Mouse (Mus musculus) neural tube, embryonic 14.5 days (tissue): ENCODE data around the gene Piezo1. TPM values are rescaled to one million over a fixed set of nuclear protein-coding genes. Genes with fewer than 3 reads are reported as not detected.

ENCODE experiments used
- ATAC-seq: fragments of 200-750 bp; cut with Nextera tagmentation; 2 replicates; pipeline ENCODE4 v1.8.0; 2017; ENCODE audit warnings: low read depth, mild to moderate bottlenecking, moderate TSS enrichment, moderate library complexity
- H3K27ac ChIP-seq: fragments of 300-500 bp; sonication (generic); 2 replicates; pipeline ENCODE4 v1.5.1; 2014; ENCODE audit warnings: low read depth, mild to moderate bottlenecking, control low read depth, low read length, moderate library complexity, mixed read lengths
- H3K27me3 ChIP-seq: fragments of 300-500 bp; sonication (generic); 2 replicates; pipeline ENCODE4 v1.6.1; 2014; ENCODE audit warnings: low read length; ENCODE audit not compliant: control insufficient read depth, insufficient read depth
- H3K36me3 ChIP-seq: fragments of 300-500 bp; sonication (generic); 2 replicates; pipeline ENCODE4 v1.6.1; 2014; ENCODE audit warnings: low read length, mixed read lengths; ENCODE audit not compliant: control insufficient read depth, insufficient read depth
- H3K4me1 ChIP-seq: fragments of 300-500 bp; sonication (generic); 2 replicates; pipeline ENCODE4 v1.6.1; 2014; ENCODE audit warnings: low read length; ENCODE audit not compliant: control insufficient read depth, insufficient read depth
- H3K4me2 ChIP-seq: fragments of 300-500 bp; sonication (generic); 2 replicates; pipeline ENCODE4 v1.6.1; 2014; ENCODE audit warnings: mild to moderate bottlenecking, low read depth, low read length, control low read depth
- H3K4me3 ChIP-seq: fragments of 300-500 bp; sonication (generic); 2 replicates; pipeline ENCODE4 v1.5.1; 2014; ENCODE audit warnings: low read depth, low read length, control low read depth, mixed read lengths
- H3K9ac ChIP-seq: fragments of 300-500 bp; sonication (generic); replicated peaks from 2 replicates; pipeline ENCODE4 v1.6.1; 2014; ENCODE audit warnings: low read depth, mild to moderate bottlenecking, control low read depth, low read length, mixed read lengths
- H3K9me3 ChIP-seq: fragments of 300-500 bp; sonication (generic); 2 replicates; pipeline ENCODE4 v1.6.1; 2016; ENCODE audit warnings: low read length; ENCODE audit not compliant: control insufficient read depth
- WGBS: fragments of 180-500 bp; shearing (Covaris S2); extraction: QIAGEN DNeasy Blood & Tissue Kit; methylation state at CpG from one replicate; pipeline ENCODE4 v1.1.7; 2014; 5-methylcytosine and 5-hydroxymethylcytosine counted together
- polyA plus RNA-seq: library from polyadenylated mRNA; unstranded; fragments of >200 nt; fragmentation: Nextera tagmentation; extraction: Ambion mirVana; gene quantifications from 2 replicates; pipeline ENCODE4 v1.2.1, GENCODE M21; 2014

The Piezo1 gene
- polyA plus RNA-seq, 1 experiment from 2014 or later: 1.2 TPM

GRCm38 (mm10) chr8:122584981-122585380 is 33.9 kb upstream of the Piezo1 start:
- WGBS: 75% methylated on average over 9 of the region's 9 CpGs
- H3K9me3 ChIP-seq: no peaks in the 10 kb centered on the region
- no peak overlapping the region for H3K9ac ChIP-seq
- no peak overlapping the region for H3K4me3 ChIP-seq
- no peak for ATAC-seq
- no peak overlapping the region for H3K4me2 ChIP-seq
- 0 out of 2 replicates have a peak, but pooled peaks cover 7% of the 10 kb centered on the region for H3K4me1 ChIP-seq
- H3K27me3 ChIP-seq: no peaks in the 10 kb centered on the region
- H3K36me3 ChIP-seq: no peaks in the 10 kb centered on the region
- H3K27ac ChIP-seq: no peak overlapping the region

GRCm38 (mm10) chr8:122580926-122581325 is 29.8 kb upstream of the Piezo1 start:
- peaks cover 11% of the 10 kb centered on the region for H3K4me1 ChIP-seq
- no peak overlapping the region for H3K27ac ChIP-seq
- no peaks in the 10 kb centered on the region for H3K9me3 ChIP-seq
- 64% methylated on average over 13 of the region's 15 CpGs for WGBS
- no peak for ATAC-seq
- no peak overlapping the region for H3K4me3 ChIP-seq
- no peaks in the 10 kb centered on the region for H3K27me3 ChIP-seq
- H3K36me3 ChIP-seq: no peaks in the 10 kb centered on the region
- H3K9ac ChIP-seq: no peak overlapping the region
- no peak overlapping the region for H3K4me2 ChIP-seq

GRCm38 (mm10) chr8:122579196-122579595 is 28.1 kb upstream of the Piezo1 start:
- no peak overlapping the region for H3K9ac ChIP-seq
- H3K36me3 ChIP-seq: no peaks in the 10 kb centered on the region
- ATAC-seq: no peak
- peaks cover 17% of the 10 kb centered on the region for H3K4me1 ChIP-seq
- no peaks in the 10 kb centered on the region for H3K9me3 ChIP-seq
- no peak overlapping the region for H3K4me2 ChIP-seq
- H3K4me3 ChIP-seq: no peak overlapping the region
- no peak overlapping the region for H3K27ac ChIP-seq
- 28% methylated on average over 7 of the region's 7 CpGs for WGBS
- no peaks in the 10 kb centered on the region for H3K27me3 ChIP-seq

GRCm38 (mm10) chr8:122577116-122577515 is 26.0 kb upstream of the Piezo1 start:
- Histone ChIP-seq H3K27me3 (no peaks in the 10 kb centered on the region), H3K27ac (no peak overlapping the region), H3K4me2 (peak overlapping the region; percentile 95), H3K4me1 (peaks cover 17% of the 10 kb centered on the region), H3K9ac (peak overlapping the region; percentile 65), H3K36me3 (0 out of 2 replicates have a peak, but pooled peaks cover 3% of the 10 kb centered on the region), H3K9me3 (no peaks in the 10 kb centered on the region), H3K4me3 (peak overlapping the region; percentile 60)
- WGBS: 42% methylated on average over 10 of the region's 10 CpGs
- ATAC-seq: peak; percentile 8; the same call in 1 of the 2 replicates

GRCm38 (mm10) chr8:122576648-122577022 is 25.5 kb upstream of the Piezo1 start, which contains the start of gene Aprt:
Gene Aprt (minus strand): TSS chr8:122576909.
- H3K27me3 ChIP-seq: no peaks in the 10 kb centered on the region
- peak within 1 kb of the TSS; percentile 65 for H3K9ac ChIP-seq
- H3K4me1 ChIP-seq: peaks cover 17% of the 10 kb centered on the region
- H3K27ac ChIP-seq: peak within 1 kb of the TSS; percentile 52
- 0 out of 2 replicates have a peak, but pooled peaks cover 6% of the 10 kb centered on the region for H3K36me3 ChIP-seq
- peak within 1 kb of the TSS; percentile 60 for H3K4me3 ChIP-seq
- WGBS: under 1% methylated on average over 39 of the region's 39 CpGs
- ATAC-seq: peak; percentile 88
- H3K9me3 ChIP-seq: no peaks in the 10 kb centered on the region
- peak within 1 kb of the TSS; percentile 95 for H3K4me2 ChIP-seq

- no peaks in the 10 kb centered on the region for H3K9me3 ChIP-seq
- H3K27ac ChIP-seq: peak overlapping the region; percentile 52
- H3K27me3 ChIP-seq: no peaks in the 10 kb centered on the region
- no peak; the same call in 1 of the 2 replicates for ATAC-seq
- H3K4me2 ChIP-seq: peak overlapping the region; percentile 95
- peak overlapping the region; percentile 65 for H3K9ac ChIP-seq
- peaks cover 17% of the 10 kb centered on the region for H3K4me1 ChIP-seq
- H3K4me3 ChIP-seq: peak overlapping the region; percentile 60
- 0 out of 2 replicates have a peak, but pooled peaks cover 6% of the 10 kb centered on the region for H3K36me3 ChIP-seq
- WGBS: 20% methylated on average over 21 of the region's 21 CpGs
Observed at GRCm38 (mm10) chr8:122575735-122576647, 24.9 kb upstream of the Piezo1 start.

- Histone ChIP-seq H3K27ac (no peak overlapping the region), H3K9ac (no peak overlapping the region), H3K9me3 (no peaks in the 10 kb centered on the region), H3K27me3 (no peaks in the 10 kb centered on the region), H3K4me1 (peaks cover 17% of the 10 kb centered on the region), H3K4me3 (peak overlapping the region; percentile 60; the same call in 1 of the 2 replicates), H3K4me2 (peak overlapping the region; percentile 95), H3K36me3 (0 out of 2 replicates have a peak, but pooled peaks cover 6% of the 10 kb centered on the region)
- 81% methylated on average over 8 of the region's 8 CpGs for WGBS
- ATAC-seq: no peak
Observed at GRCm38 (mm10) chr8:122575286-122575685, 24.2 kb upstream of the Piezo1 start.

- 0 out of 2 replicates have a peak, but pooled peaks cover 6% of the 10 kb centered on the region for H3K36me3 ChIP-seq
- no peak for ATAC-seq
- H3K27ac ChIP-seq: no peak overlapping the region
Observed at GRCm38 (mm10) chr8:122574667-122575251, 23.6 kb upstream of the Piezo1 start.

GRCm38 (mm10) chr8:122574264-122574663 is 23.1 kb upstream of the Piezo1 start:
- no peak overlapping the region for H3K27ac ChIP-seq
- no peak overlapping the region for H3K4me2 ChIP-seq
- 45% methylated on average over 3 of the region's 3 CpGs for WGBS
- H3K36me3 ChIP-seq: 0 out of 2 replicates have a peak, but pooled peaks cover 6% of the 10 kb centered on the region
- H3K9ac ChIP-seq: no peak overlapping the region
- H3K4me3 ChIP-seq: no peak overlapping the region
- H3K4me1 ChIP-seq: peaks cover 17% of the 10 kb centered on the region
- no peak for ATAC-seq
- H3K27me3 ChIP-seq: no peaks in the 10 kb centered on the region
- no peaks in the 10 kb centered on the region for H3K9me3 ChIP-seq

More at GRCm38 (mm10) chr8:122574667-122575251, 23.6 kb upstream of the Piezo1 start:
- no peaks in the 10 kb centered on the region for H3K27me3 ChIP-seq
- 50% methylated on average over 10 of the region's 10 CpGs for WGBS
- peaks cover 17% of the 10 kb centered on the region for H3K4me1 ChIP-seq
- H3K4me3 ChIP-seq: no peak overlapping the region
- H3K4me2 ChIP-seq: no peak overlapping the region
- no peak overlapping the region for H3K9ac ChIP-seq
- no peaks in the 10 kb centered on the region for H3K9me3 ChIP-seq
